Mouse (Mus musculus): Measurements from ENCODE around the gene Hdac2.

DNA sequence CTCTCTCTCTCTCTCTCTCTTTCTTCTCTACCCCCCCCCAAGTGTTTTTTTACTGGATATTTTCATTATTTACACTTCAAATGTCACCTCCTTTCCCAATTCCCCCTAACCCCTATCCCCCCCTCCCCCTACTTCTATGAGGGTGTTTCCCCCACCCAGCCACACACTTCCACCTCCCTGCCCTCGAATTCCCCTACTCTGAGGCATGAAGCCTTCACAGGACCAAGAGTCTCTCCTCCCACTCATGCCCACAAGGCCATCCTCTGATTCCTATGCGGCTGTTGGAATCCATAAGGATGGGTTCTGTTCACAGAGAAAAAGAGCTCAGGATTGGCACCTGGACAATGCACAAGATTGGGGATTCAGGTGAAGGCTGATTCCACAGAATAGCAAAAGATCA, 38.1 kb upstream of the Hdac2 start:
- TF ChIP-seq CTCF (IDR thresholded peaks at IDR 0.05; ENCODE audit: insufficient read depth, low read length) = no peak
- no peak for TF ChIP-seq POLR2A (IDR thresholded peaks at IDR 0.05; ENCODE audit: borderline replicate concordance, extremely low read depth, low read depth, low read length)

Measured in lung, adult 2 months (tissue).